Mouse (Mus musculus): ENCODE data around the gene C5ar1.
A peak's percentile ranks its signal among the peaks of the same experiment; 100 is the strongest.

Gene C5ar1

GRCm38 (mm10) chr7:16221582-16222272, 37.6 kb downstream of the C5ar1 start, which contains the start of gene Dhx34:
Gene Dhx34, minus strand, starts transcription at chr7:16222037.
- peak; percentile 99 for DNase-seq (ENCODE audit: low read depth, low spot score)
- Histone ChIP-seq H3K36me3 (ENCODE audit: control insufficient read depth, insufficient read depth, low read length, poor library complexity, severe bottlenecking) (peaks cover 6% of the 10 kb centered on the region), H3K27me3 (ENCODE audit: control insufficient read depth, insufficient read depth, low read length, poor library complexity, severe bottlenecking) (no peaks in the 10 kb centered on the region)

GRCm38 (mm10) chr7:16213986-16214385, 45.4 kb downstream of the C5ar1 start:
- no peak for DNase-seq (ENCODE audit: low read depth, low spot score)

GRCm38 (mm10) chr7:16213196-16213595, 46.1 kb downstream of the C5ar1 start:
- no peak for DNase-seq (ENCODE audit: low read depth, low spot score)
- no peaks in the 10 kb centered on the region for H3K27me3 ChIP-seq (ENCODE audit: control insufficient read depth, insufficient read depth, low read length, poor library complexity, severe bottlenecking)
- peaks cover 10% of the 10 kb centered on the region for H3K36me3 ChIP-seq (ENCODE audit: control insufficient read depth, insufficient read depth, low read length, poor library complexity, severe bottlenecking)

More at GRCm38 (mm10) chr7:16213986-16214385, 45.4 kb downstream of the C5ar1 start:
- Histone ChIP-seq H3K27me3 (ENCODE audit: control insufficient read depth, insufficient read depth, low read length, poor library complexity, severe bottlenecking) (no peaks in the 10 kb centered on the region), H3K36me3 (ENCODE audit: control insufficient read depth, insufficient read depth, low read length, poor library complexity, severe bottlenecking) (peaks cover 12% of the 10 kb centered on the region)

- Histone ChIP-seq H3K27me3 (ENCODE audit: control insufficient read depth, insufficient read depth, low read length, poor library complexity, severe bottlenecking) (no peaks in the 10 kb centered on the region), H3K36me3 (ENCODE audit: control insufficient read depth, insufficient read depth, low read length, poor library complexity, severe bottlenecking) (peaks cover 6% of the 10 kb centered on the region)
- DNase-seq (ENCODE audit: low read depth, low spot score), result peak; percentile 57
These were observed 48.4 kb downstream of the C5ar1 start for GRCm38 (mm10) chr7:16210862-16211365.

GRCm38 (mm10) chr7:16208781-16209665, 50.3 kb downstream of the C5ar1 start:
- no peak for DNase-seq (ENCODE audit: low read depth, low spot score)
- no peaks in the 10 kb centered on the region for H3K27me3 ChIP-seq (ENCODE audit: control insufficient read depth, insufficient read depth, low read length, poor library complexity, severe bottlenecking)
- H3K36me3 ChIP-seq (ENCODE audit: control insufficient read depth, insufficient read depth, low read length, poor library complexity, severe bottlenecking), result peaks cover 8% of the 10 kb centered on the region

GRCm38 (mm10) chr7:16207496-16207895, 51.8 kb downstream of the C5ar1 start:
- DNase-seq (ENCODE audit: low read depth, low spot score), result peak; percentile 23
- Histone ChIP-seq H3K27me3 (ENCODE audit: control insufficient read depth, insufficient read depth, low read length, poor library complexity, severe bottlenecking) (no peaks in the 10 kb centered on the region), H3K36me3 (ENCODE audit: control insufficient read depth, insufficient read depth, low read length, poor library complexity, severe bottlenecking) (peaks cover 8% of the 10 kb centered on the region)

GRCm38 (mm10) chr7:16207076-16207475, 52.3 kb downstream of the C5ar1 start:
- Histone ChIP-seq H3K27me3 (ENCODE audit: control insufficient read depth, insufficient read depth, low read length, poor library complexity, severe bottlenecking) (no peaks in the 10 kb centered on the region), H3K36me3 (ENCODE audit: control insufficient read depth, insufficient read depth, low read length, poor library complexity, severe bottlenecking) (peaks cover 7% of the 10 kb centered on the region)
- DNase-seq (ENCODE audit: low read depth, low spot score), result no peak

- no peaks in the 10 kb centered on the region for H3K27me3 ChIP-seq (ENCODE audit: control insufficient read depth, insufficient read depth, low read length, poor library complexity, severe bottlenecking)
- peaks cover 2% of the 10 kb centered on the region for H3K36me3 ChIP-seq (ENCODE audit: control insufficient read depth, insufficient read depth, low read length, poor library complexity, severe bottlenecking)
- no peak for DNase-seq (ENCODE audit: low read depth, low spot score)
These were observed 54.5 kb downstream of the C5ar1 start for GRCm38 (mm10) chr7:16204791-16205190.

- Histone ChIP-seq H3K27me3 (ENCODE audit: control insufficient read depth, insufficient read depth, low read length, poor library complexity, severe bottlenecking) (no peaks in the 10 kb centered on the region), H3K36me3 (ENCODE audit: control insufficient read depth, insufficient read depth, low read length, poor library complexity, severe bottlenecking) (peaks cover 2% of the 10 kb centered on the region)
- DNase-seq (ENCODE audit: low read depth, low spot score), result no peak
These were observed 55.8 kb downstream of the C5ar1 start for GRCm38 (mm10) chr7:16203505-16203903.

GRCm38 (mm10) chr7:16202756-16203504, 56.4 kb downstream of the C5ar1 start:
- no peaks in the 10 kb centered on the region for H3K27me3 ChIP-seq (ENCODE audit: control insufficient read depth, insufficient read depth, low read length, poor library complexity, severe bottlenecking)
- peaks cover 2% of the 10 kb centered on the region for H3K36me3 ChIP-seq (ENCODE audit: control insufficient read depth, insufficient read depth, low read length, poor library complexity, severe bottlenecking)
- DNase-seq (ENCODE audit: low read depth, low spot score), result no peak

GRCm38 (mm10) chr7:16201136-16201535, 58.2 kb downstream of the C5ar1 start:
- peaks cover 2% of the 10 kb centered on the region for H3K36me3 ChIP-seq (ENCODE audit: control insufficient read depth, insufficient read depth, low read length, poor library complexity, severe bottlenecking)
- no peaks in the 10 kb centered on the region for H3K27me3 ChIP-seq (ENCODE audit: control insufficient read depth, insufficient read depth, low read length, poor library complexity, severe bottlenecking)
- DNase-seq (ENCODE audit: low read depth, low spot score), result no peak

- DNase-seq (ENCODE audit: low read depth, low spot score), result no peak
- Histone ChIP-seq H3K27me3 (ENCODE audit: control insufficient read depth, insufficient read depth, low read length, poor library complexity, severe bottlenecking) (no peaks in the 10 kb centered on the region), H3K36me3 (ENCODE audit: control insufficient read depth, insufficient read depth, low read length, poor library complexity, severe bottlenecking) (no peaks in the 10 kb centered on the region; the same call in none of the 2 replicates)
These were observed 60.8 kb downstream of the C5ar1 start for GRCm38 (mm10) chr7:16198540-16198939.

GRCm38 (mm10) chr7:16197166-16197565, 62.2 kb downstream of the C5ar1 start:
- DNase-seq (ENCODE audit: low read depth, low spot score), result peak; percentile 41
- H3K36me3 ChIP-seq (ENCODE audit: control insufficient read depth, insufficient read depth, low read length, poor library complexity, severe bottlenecking), result no peaks in the 10 kb centered on the region; the same call in none of the 2 replicates
- H3K27me3 ChIP-seq (ENCODE audit: control insufficient read depth, insufficient read depth, low read length, poor library complexity, severe bottlenecking), result no peaks in the 10 kb centered on the region
